Mouse (Mus musculus): Measurements from ENCODE around the gene Scnn1g.

Scnn1g gene

DNA sequence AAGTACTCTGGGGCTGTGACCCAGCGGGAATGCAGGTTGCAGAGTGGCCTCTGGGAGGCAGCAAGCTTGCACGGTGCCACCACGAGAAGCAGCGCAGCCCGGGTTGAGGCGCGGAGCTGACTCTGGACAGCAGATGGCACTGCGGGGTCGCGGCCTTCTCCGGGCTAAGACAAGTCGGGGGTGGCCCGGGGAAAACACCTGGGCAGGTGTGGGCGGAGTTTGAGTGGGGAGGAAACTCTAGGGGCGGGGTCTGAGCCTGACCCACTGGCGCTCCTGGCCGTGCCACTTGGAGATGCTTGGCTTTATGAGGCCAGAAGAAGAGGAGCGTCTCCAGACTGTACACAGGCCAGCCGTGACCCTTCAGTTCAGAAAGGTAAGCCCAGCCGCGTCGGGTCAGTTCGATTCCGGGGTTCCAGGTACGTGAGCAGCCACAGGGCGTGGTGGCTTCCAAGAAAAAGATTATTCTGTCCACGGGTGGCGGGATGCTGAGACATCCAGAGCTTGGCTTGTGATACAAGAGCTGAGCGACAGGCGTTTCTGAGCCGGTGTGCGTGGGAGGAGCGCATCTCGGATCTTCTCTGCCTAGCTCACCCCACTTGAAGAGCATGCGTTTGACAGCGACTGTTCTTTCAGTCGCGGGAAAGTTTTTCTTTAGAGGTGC, at the start of gene Scnn1g:
Gene Scnn1g (plus strand): TSS at position 309 of the 661 bp plus-strand sequence.
- peak; percentile 53 for DNase-seq (ENCODE audit: low read depth, low spot score)

DNA sequence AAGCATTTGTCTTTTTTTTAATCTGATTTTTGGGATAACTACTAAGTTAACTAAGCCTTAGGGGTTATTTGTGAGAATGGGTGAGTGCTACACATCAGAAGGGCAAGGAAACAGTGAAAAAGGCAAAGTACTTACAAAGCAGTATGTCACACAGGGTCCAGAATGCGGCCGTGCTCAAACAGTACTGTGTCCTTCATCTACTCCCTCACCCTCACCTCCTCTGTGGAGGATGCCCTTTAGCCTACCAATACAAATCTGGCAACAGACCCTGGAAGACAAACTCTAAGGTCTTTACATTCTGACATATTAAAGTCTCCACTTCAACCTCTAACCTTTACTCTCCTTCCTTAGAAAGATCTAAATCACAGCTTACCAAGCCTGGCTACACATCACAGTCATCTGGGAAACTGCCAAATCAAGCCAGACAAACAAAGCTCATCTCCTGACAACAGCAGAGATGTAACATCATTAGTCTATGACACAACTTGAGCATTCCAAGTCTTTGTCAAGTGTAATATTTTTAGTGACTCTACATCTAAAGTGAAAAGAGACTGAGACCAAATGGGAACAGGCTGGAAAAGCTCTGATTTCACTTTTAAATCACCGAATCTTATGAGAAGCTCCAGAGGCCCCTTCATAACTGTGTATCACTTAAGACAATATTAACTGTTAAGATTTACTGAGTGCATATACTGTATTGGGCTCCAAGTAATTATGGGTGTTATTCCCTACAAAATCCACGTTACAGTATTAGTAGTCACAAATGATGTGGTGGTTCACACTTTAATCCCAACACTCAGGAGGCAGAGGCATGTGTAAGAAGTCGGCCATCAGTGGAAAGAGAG, 48.9 kb upstream of the Scnn1g start:
- no peak for DNase-seq (ENCODE audit: low read depth, low spot score)

DNA sequence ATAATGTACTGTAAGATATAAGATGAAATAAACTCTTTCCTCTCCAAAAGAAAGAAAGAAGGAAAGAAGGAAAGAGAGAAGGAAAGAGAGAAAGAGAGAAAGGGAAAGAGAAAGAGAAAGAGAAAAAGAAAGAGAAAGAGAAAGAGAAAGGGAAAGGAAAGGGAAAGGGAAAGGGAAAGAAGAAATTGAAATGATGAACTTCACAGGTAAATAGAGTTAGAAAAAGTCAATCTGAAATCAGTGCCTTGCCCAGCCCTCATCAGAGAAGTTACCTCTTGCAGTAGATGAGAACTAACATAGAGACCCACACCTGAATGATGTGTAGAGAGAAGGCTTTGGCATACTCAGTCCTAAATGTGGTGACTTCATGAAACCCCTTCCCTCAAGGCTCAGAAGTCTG, 44.9 kb upstream of the Scnn1g start:
- no peak for DNase-seq (ENCODE audit: low read depth, low spot score)

DNA sequence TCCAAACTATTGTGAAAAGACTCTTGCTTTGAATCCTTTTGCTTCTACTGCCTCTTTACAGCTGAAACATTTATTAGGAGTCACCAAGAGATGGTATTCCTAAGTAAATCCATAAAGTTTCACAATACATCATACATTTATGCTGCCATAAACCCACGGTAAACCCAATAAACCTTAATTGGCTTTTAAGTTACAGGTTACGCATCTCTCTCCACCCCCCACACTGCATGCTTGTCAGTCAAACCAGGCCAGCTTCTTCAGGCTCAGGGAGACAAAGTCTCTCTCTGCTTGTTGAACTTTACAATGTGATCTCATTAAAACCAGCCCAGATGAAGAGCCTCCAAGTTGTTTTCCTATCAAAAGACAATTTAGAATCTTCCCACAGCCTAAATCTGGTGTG, 42.5 kb upstream of the Scnn1g start:
- DNase-seq (ENCODE audit: low read depth, low spot score) = no peak

DNA sequence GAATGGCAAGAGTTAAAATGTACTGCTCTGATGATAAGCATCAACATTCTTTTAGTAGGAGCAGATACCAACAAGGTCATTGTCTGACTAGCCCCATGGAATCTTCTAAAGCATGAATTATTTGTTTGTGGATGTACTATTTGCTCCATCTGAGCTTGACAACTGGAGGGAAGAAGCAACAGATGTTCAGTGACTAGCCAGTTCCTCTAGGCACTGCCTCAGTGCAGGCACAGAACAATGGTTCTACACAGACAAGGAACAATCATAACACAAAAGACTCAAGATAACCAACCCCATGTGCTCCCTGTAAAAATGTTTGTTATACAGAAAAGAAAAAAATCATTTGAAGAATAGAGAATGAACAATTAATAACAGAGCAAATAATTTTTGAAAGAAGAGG, 37.1 kb upstream of the Scnn1g start:
- no peak for DNase-seq (ENCODE audit: low read depth, low spot score)

DNA sequence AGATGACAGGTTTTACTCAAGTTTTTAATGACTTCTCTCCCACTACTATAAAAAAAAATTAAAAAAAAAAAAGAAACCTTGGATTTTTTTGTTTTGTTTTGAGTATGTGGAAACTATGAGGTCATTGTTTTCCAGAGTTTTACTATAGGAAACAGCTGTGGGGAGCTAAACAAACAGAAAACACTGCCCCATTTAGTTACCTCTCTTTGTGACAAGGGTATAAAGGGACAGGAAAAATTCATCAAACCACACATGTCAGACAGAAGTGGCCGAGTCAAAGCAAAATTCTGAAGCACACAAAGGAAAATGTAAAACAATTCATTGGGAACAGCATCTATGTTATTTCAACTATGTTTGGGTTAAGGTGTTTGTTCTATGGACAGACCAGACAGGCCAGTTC, 36.7 kb upstream of the Scnn1g start:
- no peak for DNase-seq (ENCODE audit: low read depth, low spot score)

DNA sequence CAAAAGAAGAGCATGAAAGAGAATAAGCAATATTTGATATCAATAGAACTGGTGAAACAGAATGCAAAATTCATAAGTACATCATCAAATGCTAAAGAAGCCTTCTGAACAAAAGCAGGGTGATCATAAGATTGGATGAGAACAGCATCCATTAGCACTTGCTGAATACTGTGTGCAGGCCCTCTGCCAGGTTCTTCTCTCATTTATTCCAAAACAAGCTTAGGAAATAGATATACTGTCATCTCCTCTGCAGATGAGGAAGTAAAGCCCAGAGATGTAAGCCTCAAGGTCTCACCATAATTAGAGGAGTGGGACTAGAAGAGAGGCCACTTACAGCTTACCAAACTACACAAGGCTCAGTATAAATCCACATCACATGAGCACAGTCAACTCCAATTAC, 35.1 kb upstream of the Scnn1g start:
- no peak for DNase-seq (ENCODE audit: low read depth, low spot score)

DNA sequence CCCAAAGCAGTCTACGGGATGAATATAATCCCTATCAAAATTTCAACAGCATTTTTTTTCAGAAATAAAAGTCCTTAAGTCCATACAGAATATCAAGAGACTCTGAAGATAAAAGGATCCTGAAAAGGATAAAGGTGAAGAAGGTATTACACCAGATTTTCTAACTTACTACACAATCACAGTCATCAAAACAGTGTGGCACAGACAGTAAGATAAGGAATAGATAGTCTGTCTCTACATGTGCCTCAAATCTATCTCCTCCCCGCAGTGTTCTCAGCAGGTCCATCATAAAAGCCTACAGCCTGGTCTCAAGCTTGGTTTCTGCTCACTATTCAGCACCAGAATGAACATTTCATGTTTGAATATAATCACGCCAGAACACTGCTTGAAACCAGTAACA, 33.8 kb upstream of the Scnn1g start:
- DNase-seq (ENCODE audit: low read depth, low spot score) = no peak

DNA sequence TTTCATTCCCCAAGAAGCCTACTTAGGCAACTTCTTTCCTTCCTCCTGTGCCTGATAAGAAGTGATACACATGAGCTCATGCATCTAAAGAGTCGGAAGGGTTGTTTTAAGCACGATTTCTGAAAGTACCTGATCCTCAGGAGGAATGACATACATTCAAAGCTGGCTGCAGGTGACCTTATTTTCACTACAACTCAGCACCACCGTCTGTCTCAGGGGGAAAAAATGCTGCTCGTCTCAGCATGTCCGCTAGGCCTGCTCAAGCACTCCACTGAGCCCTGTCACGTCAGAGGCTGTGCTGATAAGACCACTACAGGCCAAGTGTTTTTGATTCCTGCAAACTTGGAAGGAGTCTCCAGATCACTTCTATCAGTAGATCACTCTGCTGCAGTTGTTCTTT, 32.3 kb upstream of the Scnn1g start:
- DNase-seq (ENCODE audit: low read depth, low spot score) = no peak

DNA sequence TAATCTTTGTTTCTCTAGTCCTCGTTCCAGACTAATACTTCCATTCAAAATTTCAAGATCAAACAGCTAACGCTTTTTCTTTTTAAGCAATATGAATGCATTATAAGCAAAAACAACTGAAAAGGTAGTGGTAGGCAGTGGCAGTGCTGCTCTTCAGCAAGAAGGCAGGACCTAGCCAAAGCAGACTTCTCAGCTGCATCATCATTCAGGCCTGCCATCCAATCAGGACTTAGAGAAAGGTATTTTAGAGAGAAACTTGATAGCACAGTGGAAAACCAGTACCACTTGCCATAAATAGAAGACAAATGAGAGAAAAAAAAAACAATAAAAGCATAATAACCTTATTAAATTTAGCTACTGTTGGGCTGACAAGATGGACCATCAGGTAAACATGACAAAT, 29.2 kb upstream of the Scnn1g start:
- DNase-seq (ENCODE audit: low read depth, low spot score) = no peak

DNA sequence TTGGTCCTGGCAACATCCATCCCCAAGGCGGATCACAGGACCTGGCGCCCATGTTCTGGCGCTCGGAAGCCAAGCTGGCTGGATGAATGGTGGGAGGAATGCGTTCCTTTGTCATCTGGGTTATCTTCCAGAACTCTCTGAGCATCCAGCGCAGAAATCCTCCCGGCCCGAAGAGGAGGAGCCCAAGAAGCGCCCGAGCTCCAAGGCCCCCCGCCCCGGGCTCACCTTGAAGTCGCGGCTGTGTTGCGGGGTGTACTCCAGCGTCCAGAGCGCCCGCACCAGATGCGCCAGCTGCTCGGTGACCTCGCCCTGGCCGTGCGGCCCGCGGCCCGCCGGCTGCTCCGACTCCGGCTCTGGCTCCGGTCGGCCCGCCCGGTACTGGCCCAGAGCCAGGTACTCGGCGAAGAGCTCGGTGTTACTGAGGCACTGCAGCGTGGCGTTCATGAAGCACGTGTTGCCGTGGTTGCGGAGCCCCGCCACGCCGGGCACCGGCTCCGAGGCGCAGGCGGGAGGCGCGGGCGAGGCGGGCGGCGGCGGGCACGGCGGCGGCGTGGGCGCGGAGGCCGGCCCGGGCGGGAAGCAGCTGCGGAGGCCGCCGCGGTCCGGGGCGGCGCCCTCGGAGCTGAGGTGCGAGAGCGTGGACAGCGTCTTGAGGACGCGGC, 27.7 kb upstream of the Scnn1g start:
- DNase-seq (ENCODE audit: low read depth, low spot score) = no peak

DNA sequence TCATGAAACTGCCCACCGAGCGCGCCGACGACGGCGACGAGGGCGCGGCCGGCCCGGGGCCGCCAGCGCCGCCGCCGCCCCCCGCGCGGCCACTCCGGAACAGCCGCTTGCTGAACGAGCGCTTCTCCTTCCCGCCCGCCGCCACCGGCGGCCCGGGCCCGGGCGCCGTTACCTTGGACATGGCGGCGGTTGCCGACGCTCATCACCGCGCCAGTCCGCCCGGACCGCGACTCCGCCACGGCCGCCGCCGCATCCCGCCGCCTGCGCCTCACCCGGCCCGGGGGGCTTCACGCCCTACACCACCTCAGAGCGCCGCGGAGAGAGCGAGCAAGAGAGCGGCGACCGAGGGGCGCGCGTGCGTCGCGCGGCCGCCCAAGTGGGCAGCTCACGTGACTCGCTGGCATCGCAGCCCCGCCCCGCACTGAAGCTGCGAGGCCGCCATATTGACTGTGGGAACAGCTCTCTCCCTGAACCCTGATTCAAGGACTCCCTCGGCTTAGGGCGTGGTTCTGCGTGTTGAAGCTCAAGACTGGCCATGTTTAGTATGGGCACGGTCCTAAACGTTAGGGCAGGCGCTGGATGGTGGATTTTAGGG, 27.1 kb upstream of the Scnn1g start, which contains the start of gene Usp31:
Gene Usp31 (minus strand): TSS at position 181 of the 595 bp plus-strand sequence.
- peak; percentile 86 for DNase-seq (ENCODE audit: low read depth, low spot score)

DNA sequence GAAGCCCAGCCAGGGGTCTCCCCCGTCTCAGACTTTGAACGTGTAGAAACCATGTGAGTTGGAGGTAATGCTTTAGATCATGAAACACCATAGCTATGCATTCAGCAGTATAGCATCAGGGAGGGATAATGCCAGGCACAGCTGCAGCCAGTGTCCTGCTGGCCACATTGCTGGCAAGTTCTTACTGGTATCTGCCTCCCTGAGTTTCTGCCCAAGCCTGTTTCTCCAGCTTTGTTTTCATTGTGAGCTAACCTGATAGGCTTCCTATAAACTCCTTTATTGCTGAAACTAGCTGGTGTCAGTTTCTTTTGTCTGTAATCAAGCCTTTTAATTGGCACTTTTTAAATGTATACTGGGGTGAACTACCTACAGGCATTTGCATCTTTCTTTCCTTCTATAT, 23.1 kb upstream of the Scnn1g start:
- DNase-seq (ENCODE audit: low read depth, low spot score) = no peak

DNA sequence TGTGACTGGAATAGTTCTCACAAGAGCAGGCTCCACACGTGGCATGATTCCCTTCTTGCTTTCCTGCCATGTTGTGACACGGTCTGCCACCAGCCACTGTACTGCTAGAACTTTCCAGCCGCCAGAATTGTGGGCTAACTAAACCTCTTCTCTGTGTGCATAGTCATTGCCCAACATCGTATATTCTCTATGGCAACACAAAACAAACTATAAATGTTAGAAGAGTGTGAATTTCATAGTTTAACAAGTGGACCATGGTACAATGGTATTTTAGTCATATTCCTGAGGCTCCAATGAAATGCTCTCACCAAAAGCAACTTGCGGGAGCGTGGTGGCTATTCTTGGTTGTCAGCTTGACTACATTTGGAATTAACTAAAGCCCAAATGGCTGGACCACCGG, 17.2 kb upstream of the Scnn1g start:
- DNase-seq (ENCODE audit: low read depth, low spot score) = no peak

DNA sequence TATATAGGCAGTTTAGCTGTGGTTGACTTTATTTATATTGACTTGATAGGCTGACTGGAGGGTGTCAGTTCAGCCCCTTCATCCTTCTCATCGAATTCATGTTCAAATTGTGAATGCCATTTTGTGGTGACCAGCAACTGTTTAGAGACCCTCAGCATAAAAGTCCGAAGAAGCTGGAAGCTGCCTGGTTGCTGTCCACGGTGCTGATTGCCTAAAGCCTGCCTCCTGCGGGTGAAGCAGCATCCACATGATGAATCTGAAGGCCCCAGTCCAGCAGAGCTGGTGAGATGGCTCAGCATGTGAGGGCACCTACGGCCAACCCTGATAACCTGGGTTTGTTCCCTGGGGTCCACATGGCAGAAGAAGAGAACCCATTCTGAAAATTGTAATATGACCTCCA, 4.1 kb upstream of the Scnn1g start:
- no peak for DNase-seq (ENCODE audit: low read depth, low spot score)

DNA sequence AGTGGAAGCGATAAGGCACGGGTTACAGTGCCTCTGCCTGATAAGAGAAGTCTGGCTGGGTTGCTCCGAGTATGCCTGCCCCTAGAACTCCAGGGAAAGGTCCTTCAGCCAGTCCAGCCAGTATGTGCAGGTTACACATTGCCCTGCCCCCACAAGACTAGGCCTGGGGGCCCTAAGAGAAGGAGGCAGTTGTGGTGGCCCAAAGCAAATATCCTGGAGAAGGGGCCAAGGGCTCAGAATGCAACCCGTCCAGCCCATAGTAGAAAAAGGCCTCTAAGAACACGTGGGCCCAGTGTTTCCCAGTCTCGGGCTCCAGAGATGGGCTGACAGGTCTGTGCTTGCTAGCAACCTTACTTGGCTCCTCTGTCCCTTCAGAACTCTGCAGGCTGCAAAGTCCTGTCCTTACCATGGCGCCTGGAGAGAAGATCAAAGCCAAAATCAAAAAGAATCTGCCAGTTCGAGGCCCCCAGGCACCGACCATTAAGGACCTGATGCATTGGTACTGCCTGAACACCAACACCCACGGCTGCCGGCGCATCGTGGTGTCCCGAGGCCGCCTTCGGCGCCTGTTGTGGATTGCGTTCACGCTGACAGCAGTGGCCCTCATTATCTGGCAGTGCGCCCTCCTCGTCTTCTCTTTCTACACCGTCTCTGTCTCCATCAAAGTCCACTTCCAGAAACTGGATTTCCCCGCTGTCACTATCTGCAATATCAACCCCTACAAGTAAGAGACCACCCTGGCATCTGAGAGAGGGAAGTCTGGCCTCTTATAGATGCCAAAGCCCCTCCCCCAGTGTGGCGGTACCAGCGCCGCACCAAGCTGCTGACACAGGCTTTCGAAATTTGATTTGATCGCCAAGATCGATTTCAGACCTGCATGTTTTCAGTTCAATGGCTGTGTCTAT, 3.5 kb downstream of the Scnn1g start:
- no peak for DNase-seq (ENCODE audit: low read depth, low spot score)

DNA sequence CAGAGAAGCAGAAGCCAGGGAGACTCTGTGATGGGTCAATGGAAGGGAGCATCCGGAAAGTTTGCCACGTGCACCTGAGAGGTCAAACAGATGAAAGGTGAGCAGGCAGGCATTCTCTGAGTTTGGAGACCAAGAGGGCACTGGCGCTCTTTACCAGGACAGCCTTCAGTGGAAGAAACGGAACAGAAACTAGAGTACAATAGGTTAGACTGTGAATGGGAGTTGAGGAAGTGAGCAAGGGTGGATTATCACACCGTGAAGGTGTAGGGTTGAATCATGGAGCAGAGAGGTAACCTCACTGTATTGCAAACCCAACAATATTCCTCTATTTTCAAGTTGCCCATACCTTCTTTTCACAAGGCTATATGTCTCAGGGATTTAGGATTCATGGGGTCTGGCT, 16.0 kb downstream of the Scnn1g start:
- no peak for DNase-seq (ENCODE audit: low read depth, low spot score)

DNA sequence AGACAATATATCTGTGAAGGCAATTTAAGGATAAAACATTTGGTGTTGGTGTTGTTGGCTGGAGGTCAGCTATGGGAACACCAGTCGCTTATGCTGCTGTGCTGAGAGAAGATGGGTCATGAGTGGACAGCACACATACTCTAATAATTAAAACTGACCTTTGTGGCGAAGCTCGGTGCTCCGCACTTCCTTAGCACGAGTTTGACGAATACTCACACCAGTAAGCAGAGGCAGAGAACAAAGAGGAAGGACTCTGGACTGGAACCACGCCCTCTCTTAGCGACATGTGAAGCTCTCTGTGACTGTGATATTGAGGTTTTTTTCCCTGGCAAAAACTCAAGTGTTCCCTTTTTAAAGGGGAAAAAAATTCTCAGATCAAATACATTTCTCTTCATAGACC, 20.5 kb downstream of the Scnn1g start:
- no peak for DNase-seq (ENCODE audit: low read depth, low spot score)

DNA sequence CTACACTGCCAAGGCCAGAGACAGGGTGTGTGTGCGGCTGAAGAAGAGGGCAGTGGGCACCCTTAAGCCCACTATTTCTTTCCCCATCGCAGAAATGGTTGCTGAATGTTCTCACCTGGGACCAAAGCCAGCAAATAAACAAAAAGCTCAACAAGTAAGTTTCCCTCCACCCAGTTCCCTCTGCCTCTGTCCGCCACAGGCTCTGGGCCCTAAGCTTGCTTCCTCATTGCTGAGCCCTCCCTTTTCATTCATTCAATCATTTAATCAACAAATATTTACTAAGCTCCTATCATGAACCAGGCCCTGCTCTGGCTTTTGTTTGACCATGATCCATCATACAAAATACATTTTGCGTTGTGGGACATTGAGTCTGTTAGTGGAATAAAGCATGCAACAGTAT, 29.0 kb downstream of the Scnn1g start:
- DNase-seq (ENCODE audit: low read depth, low spot score) = no peak

DNA sequence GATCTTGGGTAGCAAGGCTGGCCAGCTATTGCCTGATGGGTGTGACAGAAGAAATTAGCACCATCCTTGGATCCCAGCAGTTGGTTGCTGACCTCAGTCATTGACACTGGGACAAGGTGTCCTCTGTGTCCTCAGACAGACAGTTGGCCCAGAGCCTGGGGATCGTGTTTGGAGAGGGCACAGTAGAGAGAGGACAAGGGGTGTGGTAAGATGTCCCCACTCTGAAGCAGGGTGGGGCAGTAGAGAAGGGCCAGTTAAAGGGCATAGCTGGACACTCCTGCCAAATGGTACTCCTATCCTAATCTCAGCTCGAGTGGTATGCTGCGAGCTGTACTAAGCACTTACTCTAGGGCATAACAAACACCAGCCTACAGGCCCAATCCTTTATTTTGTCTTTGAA, 33.6 kb downstream of the Scnn1g start:
- DNase-seq (ENCODE audit: low read depth, low spot score) = no peak

DNA sequence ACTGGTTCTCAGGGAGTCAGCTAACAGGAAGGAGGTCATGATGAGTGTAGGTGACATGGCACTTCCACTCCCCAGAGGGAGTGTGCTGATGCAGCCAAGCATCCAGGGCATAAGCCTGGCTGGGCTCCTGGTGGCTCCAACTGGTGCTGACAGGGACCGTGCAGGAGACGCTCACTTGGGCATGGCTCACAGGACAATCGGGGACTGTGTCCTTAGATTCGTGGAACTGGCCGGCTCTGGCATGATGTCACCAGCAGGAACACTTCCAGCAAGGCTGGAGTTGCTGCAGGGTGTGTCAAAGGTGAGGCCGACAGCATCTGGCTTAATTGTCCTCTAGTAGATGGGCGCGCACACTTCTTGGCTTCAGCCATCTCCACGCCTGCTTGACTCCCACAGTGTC, 34.7 kb downstream of the Scnn1g start:
- no peak for DNase-seq (ENCODE audit: low read depth, low spot score)
